Mouse (Mus musculus) neural tube, embryonic 13.5 days (tissue): ENCODE results near the gene Gm21870. TPM values are rescaled to one million over a fixed set of nuclear protein-coding genes. Genes with fewer than 3 reads are reported as not detected.
"Not testable (repeated sequence)": the region's sequence is repeated elsewhere in the genome, so short reads cannot be mapped to it uniquely, and the experiment has no call there.

Source experiments
- ATAC-seq: fragments of 200-750 bp; cut with Nextera tagmentation; 2 replicates; pipeline ENCODE4 v1.8.0; 2017; ENCODE audit warnings: low read depth, mild to moderate bottlenecking, moderate TSS enrichment, moderate library complexity
- H3K27ac ChIP-seq: fragments of 300-500 bp; sonication (generic); replicated peaks from 2 replicates; pipeline ENCODE4 v1.5.1; 2015; ENCODE audit warnings: moderate library complexity, mild to moderate bottlenecking, inconsistent platforms
- H3K27me3 ChIP-seq: fragments of 300-500 bp; sonication (generic); 2 replicates; pipeline ENCODE4 v1.6.1; 2015; ENCODE audit warnings: mild to moderate bottlenecking, inconsistent platforms
- H3K36me3 ChIP-seq: fragments of 300-500 bp; sonication (generic); 2 replicates; pipeline ENCODE4 v1.6.1; 2015; ENCODE audit warnings: mild to moderate bottlenecking, inconsistent platforms
- H3K4me1 ChIP-seq: fragments of 300-500 bp; sonication (generic); replicated peaks from 2 replicates; pipeline ENCODE4 v1.6.1; 2015; ENCODE audit warnings: inconsistent platforms
- H3K4me2 ChIP-seq: fragments of 300-500 bp; sonication (generic); 2 replicates; pipeline ENCODE4 v1.6.1; 2015; ENCODE audit warnings: inconsistent platforms, mild to moderate bottlenecking, moderate library complexity
- H3K4me3 ChIP-seq: fragments of 300-500 bp; sonication (generic); 2 replicates; pipeline ENCODE4 v1.5.1; 2015; ENCODE audit warnings: mild to moderate bottlenecking, inconsistent platforms
- H3K9ac ChIP-seq: fragments of 300-500 bp; sonication (generic); 2 replicates; pipeline ENCODE4 v1.6.1; 2015; ENCODE audit warnings: moderate library complexity, mild to moderate bottlenecking, inconsistent platforms
- H3K9me3 ChIP-seq: fragments of 300-500 bp; sonication (generic); 2 replicates; pipeline ENCODE4 v1.6.1; 2016; ENCODE audit warnings: inconsistent platforms
- WGBS: fragments of 180-500 bp; shearing (Covaris S2); methylation state at CpG from one replicate; pipeline ENCODE4 v1.1.7; 2015; 5-methylcytosine and 5-hydroxymethylcytosine counted together
- polyA plus RNA-seq: library from polyadenylated mRNA; unstranded; fragments of >200 nt; fragmentation: Nextera tagmentation; extraction: Ambion mirVana; gene quantifications from 2 replicates; pipeline ENCODE4 v1.2.1, GENCODE M21; 2015

Gm21870 gene
- polyA plus RNA-seq, result not detected in 2 replicates

DNA sequence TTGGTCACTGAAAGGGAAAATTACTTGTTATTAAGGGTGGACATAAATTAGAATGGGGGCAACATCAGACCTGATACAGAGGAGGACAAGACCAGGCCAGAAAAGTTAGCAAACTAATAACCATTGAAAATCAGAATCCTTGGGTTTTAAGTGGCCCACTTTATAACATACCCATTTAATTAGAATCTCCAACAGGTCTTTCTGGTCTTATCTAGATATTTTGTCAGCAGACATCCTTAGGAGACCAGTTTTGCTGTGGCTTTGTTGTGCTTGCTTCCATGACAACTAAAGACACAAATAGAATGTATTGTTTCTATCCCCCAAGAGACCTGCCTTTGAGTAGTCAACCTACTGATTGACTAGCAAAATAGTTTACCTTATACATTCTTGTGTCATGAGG lies at the start of gene Gm21870:
Gm21870 (minus strand) TSS at position 101 of the 400 bp plus-strand sequence.
- not testable (repeated sequence) for H3K9me3 ChIP-seq, H3K27me3 ChIP-seq, H3K4me1 ChIP-seq, ATAC-seq, H3K27ac ChIP-seq, H3K4me2 ChIP-seq, H3K36me3 ChIP-seq, H3K4me3 ChIP-seq, H3K9ac ChIP-seq

DNA sequence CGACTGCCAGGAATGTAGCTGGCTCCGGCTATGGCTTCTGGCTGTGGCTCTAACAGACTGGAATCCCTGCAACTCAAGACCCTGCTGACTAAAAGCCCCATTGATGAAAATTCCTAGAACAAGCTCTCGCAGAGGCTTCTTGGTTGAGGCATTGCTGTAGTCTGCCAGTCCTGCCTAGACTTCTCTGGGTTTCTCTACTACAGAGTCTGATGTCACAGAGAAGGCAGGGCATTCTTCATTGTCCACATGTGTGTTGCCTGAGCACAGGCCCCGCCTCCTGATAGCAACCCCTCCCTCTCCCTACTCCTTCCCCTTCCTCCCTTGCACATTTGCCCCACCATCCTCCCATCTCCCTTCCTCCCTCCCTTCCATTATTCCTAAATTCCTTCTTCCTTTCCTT lies 30.2 kb downstream of the Gm21870 start, which contains the start of gene Btbd35f6:
Btbd35f6 (minus strand) TSS at position 101 of the 400 bp plus-strand sequence.
- not testable (repeated sequence) for H3K9ac ChIP-seq, ATAC-seq, H3K9me3 ChIP-seq, H3K27me3 ChIP-seq, H3K4me2 ChIP-seq, H3K27ac ChIP-seq, H3K4me1 ChIP-seq, H3K36me3 ChIP-seq, H3K4me3 ChIP-seq
- 64% methylated on average over 2 of the region's 4 CpGs for WGBS

Other genes with a start within 250 kb of the Gm21870 start
- not detected in 2 replicates for gene Btbd35f6, start 30.3 kb downstream of the Gm21870 start, polyA plus RNA-seq
- not detected in 2 replicates for gene Btbd35f9, start 174.7 kb upstream of the Gm21870 start, polyA plus RNA-seq